Mouse (Mus musculus) myocyte (in vitro differentiated cells): Measurements from ENCODE around the gene Plau. TPM values are rescaled to one million over a fixed set of nuclear protein-coding genes. Genes with fewer than 3 reads are reported as not detected.

Experiments used
- H3K27me3 ChIP-seq: one replicate; pipeline ENCODE4 v1.6.1; 2011; ENCODE audit not compliant: control insufficient read depth, insufficient read depth, insufficient read length
- H3K36me3 ChIP-seq: one replicate; pipeline ENCODE4 v1.6.1; 2011; ENCODE audit not compliant: control insufficient read depth, insufficient read depth
- H3K4me2 ChIP-seq: one replicate; pipeline ENCODE4 v1.6.1; 2011; ENCODE audit warnings: low read depth, control low read depth
- H3K4me3 ChIP-seq: one replicate; pipeline ENCODE4 v1.5.1; 2011; ENCODE audit warnings: mild to moderate bottlenecking, control low read depth, moderate library complexity
- H3K79me2 ChIP-seq: one replicate; pipeline ENCODE4 v1.6.1; 2011; ENCODE audit not compliant: control insufficient read depth, insufficient read depth
- H3ac ChIP-seq: one replicate; pipeline ENCODE4 v1.6.1; 2011; ENCODE audit not compliant: control insufficient read depth, insufficient read length
- CEBPB ChIP-seq: IDR thresholded peaks from 2 replicates; pipeline ENCODE4 v1.6.1; 2011; ENCODE audit warnings: mild to moderate bottlenecking, moderate library complexity; ENCODE audit not compliant: poor library complexity, insufficient read depth, severe bottlenecking
- E2F4 ChIP-seq: IDR thresholded peaks from one replicate; pipeline ENCODE4 v1.6.1; 2011; ENCODE audit warnings: mild to moderate bottlenecking, control low read depth, moderate library complexity; ENCODE audit not compliant: insufficient read depth
- MAX ChIP-seq: IDR thresholded peaks from one replicate; pipeline ENCODE4 v1.6.1; 2011; ENCODE audit warnings: low read depth, mild to moderate bottlenecking, control low read depth
- MYOD1 ChIP-seq, 3 experiments: IDR thresholded peaks; one replicate each; pipeline ENCODE4 v1.6.1; 2011; ENCODE audit warnings: control low read depth in 2 of 3, low read depth in 2 of 3, mild to moderate bottlenecking in 2 of 3, moderate library complexity in 1 of 3; ENCODE audit not compliant: insufficient read length in 2 of 3, control insufficient read depth in 1 of 3
- MYOG ChIP-seq, 3 experiments: IDR thresholded peaks; one replicate each; pipeline ENCODE4 v1.6.1; 2011; ENCODE audit warnings: control low read depth in 2 of 3, low read depth in 2 of 3, mild to moderate bottlenecking in 2 of 3; ENCODE audit not compliant: insufficient read length in 2 of 3, control insufficient read depth in 1 of 3, insufficient read depth in 1 of 3
- POLR2A ChIP-seq: IDR thresholded peaks from one replicate; pipeline ENCODE4 v1.6.1; 2011; ENCODE audit warnings: low read depth, mild to moderate bottlenecking, control low read depth, moderate library complexity; ENCODE audit not compliant: insufficient read length
- POLR2AphosphoS2 ChIP-seq: IDR thresholded peaks from one replicate; pipeline ENCODE4 v1.6.1; 2011; ENCODE audit warnings: low read depth, control low read depth; ENCODE audit not compliant: insufficient read length
- REST ChIP-seq: IDR thresholded peaks from one replicate; pipeline ENCODE4 v1.6.1; 2011; ENCODE audit warnings: mild to moderate bottlenecking, control low read depth, moderate library complexity; ENCODE audit not compliant: insufficient read depth, insufficient read length
- SRF ChIP-seq: IDR thresholded peaks from one replicate; pipeline ENCODE4 v1.6.1; 2011; ENCODE audit warnings: low read depth; ENCODE audit not compliant: control insufficient read depth, insufficient read length
- TCF12 ChIP-seq: IDR thresholded peaks from one replicate; pipeline ENCODE4 v1.6.1; 2011; ENCODE audit warnings: mild to moderate bottlenecking, control low read depth; ENCODE audit not compliant: poor library complexity, insufficient read depth, severe bottlenecking
- TCF3 ChIP-seq: IDR thresholded peaks from one replicate; pipeline ENCODE4 v1.6.1; 2011; ENCODE audit warnings: low read depth, control low read depth; ENCODE audit not compliant: insufficient read length
- USF1 ChIP-seq: IDR thresholded peaks from one replicate; pipeline ENCODE4 v1.6.1; 2011; ENCODE audit warnings: low read depth, mild to moderate bottlenecking, control low read depth, moderate library complexity
- polyA plus RNA-seq: library from polyadenylated mRNA; unstranded; fragments of >200 nt; fragmentation: generic; extraction: Trizol; gene quantifications from one replicate; pipeline ENCODE4 v1.2.1, GENCODE M21; 2012; ENCODE audit warnings: missing spikeins

The Plau gene
- polyA plus RNA-seq, 1 experiment, result 40.1 TPM

- TF ChIP-seq CEBPB, result no peak
- TF ChIP-seq MYOG (IDR thresholded peaks at IDR 0.05; ENCODE audit: control insufficient read depth in 1 of 3, insufficient read depth in 1 of 3, insufficient read length in 2 of 3, low read depth in 2 of 3), result no peak
- no peak for TF ChIP-seq REST
- no peak for TF ChIP-seq SRF
- no peak for TF ChIP-seq POLR2AphosphoS2
- TF ChIP-seq TCF3, result no peak
- TF ChIP-seq E2F4, result no peak
- TF ChIP-seq USF1, result no peak
- TF ChIP-seq TCF12, result no peak
- TF ChIP-seq POLR2A, result no peak
- TF ChIP-seq MYOD1 (IDR thresholded peaks at IDR 0.05; ENCODE audit: control insufficient read depth in 1 of 3, insufficient read length in 2 of 3, low read depth in 2 of 3), result no peak
- TF ChIP-seq MAX, result no peak
- Histone ChIP-seq H3K36me3 (no peaks in the 10 kb centered on the region), H3K4me2 (no peak overlapping the region)
Observed at GRCm38 (mm10) chr14:20824517-20824916, 11.9 kb upstream of the Plau start.

GRCm38 (mm10) chr14:20825516-20825915 is 10.9 kb upstream of the Plau start:
- H3K4me3 ChIP-seq, result no peak overlapping the region
- no peaks in the 10 kb centered on the region for H3K79me2 ChIP-seq
- H3K27me3 ChIP-seq, result no peaks in the 10 kb centered on the region
- H3K4me2 ChIP-seq, result no peak overlapping the region
- H3ac ChIP-seq, result no peak overlapping the region
- H3K36me3 ChIP-seq, result no peaks in the 10 kb centered on the region
- no peak for TF ChIP-seq MYOG (IDR thresholded peaks at IDR 0.05; ENCODE audit: control insufficient read depth in 1 of 3, insufficient read depth in 1 of 3, insufficient read length in 2 of 3, low read depth in 2 of 3)
- no peak for TF ChIP-seq MYOD1 (IDR thresholded peaks at IDR 0.05; ENCODE audit: control insufficient read depth in 1 of 3, insufficient read length in 2 of 3, low read depth in 2 of 3)
- TF ChIP-seq REST, result no peak
- no peak for TF ChIP-seq E2F4
- TF ChIP-seq TCF3, result no peak
- no peak for TF ChIP-seq POLR2AphosphoS2
- TF ChIP-seq SRF, result no peak
- no peak for TF ChIP-seq TCF12
- no peak for TF ChIP-seq MAX
- no peak for TF ChIP-seq POLR2A
- TF ChIP-seq USF1, result no peak
- TF ChIP-seq CEBPB, result no peak

More at GRCm38 (mm10) chr14:20824517-20824916, 11.9 kb upstream of the Plau start:
- Histone ChIP-seq H3K27me3 (no peaks in the 10 kb centered on the region), H3K4me3 (no peak overlapping the region), H3ac (no peak overlapping the region), H3K79me2 (no peaks in the 10 kb centered on the region)

GRCm38 (mm10) chr14:20827061-20827460 is 9.4 kb upstream of the Plau start:
- Histone ChIP-seq H3K27me3 (no peaks in the 10 kb centered on the region), H3K4me3 (no peak overlapping the region), H3K36me3 (no peaks in the 10 kb centered on the region), H3K79me2 (no peaks in the 10 kb centered on the region), H3ac (no peak overlapping the region), H3K4me2 (no peak overlapping the region)
- TF ChIP-seq REST (no peak), TCF12 (no peak), MAX (no peak), TCF3 (no peak)

GRCm38 (mm10) chr14:20827491-20827890 is 9.0 kb upstream of the Plau start:
- no peak overlapping the region for H3ac ChIP-seq
- H3K27me3 ChIP-seq, result no peaks in the 10 kb centered on the region
- TF ChIP-seq MAX (no peak), CEBPB (no peak), REST (no peak), E2F4 (no peak), MYOG (IDR thresholded peaks at IDR 0.05; ENCODE audit: control insufficient read depth in 1 of 3, insufficient read depth in 1 of 3, insufficient read length in 2 of 3, low read depth in 2 of 3) (no peak), POLR2AphosphoS2 (no peak), TCF3 (no peak), USF1 (no peak), MYOD1 (IDR thresholded peaks at IDR 0.05; ENCODE audit: control insufficient read depth in 1 of 3, insufficient read length in 2 of 3, low read depth in 2 of 3) (no peak), TCF12 (no peak), SRF (no peak), POLR2A (no peak)
- no peaks in the 10 kb centered on the region for H3K36me3 ChIP-seq
- no peaks in the 10 kb centered on the region for H3K79me2 ChIP-seq
- no peak overlapping the region for H3K4me2 ChIP-seq
- no peak overlapping the region for H3K4me3 ChIP-seq

- TF ChIP-seq E2F4 (no peak), REST (no peak), CEBPB (no peak), USF1 (no peak), TCF12 (no peak), POLR2AphosphoS2 (no peak), MAX (no peak), MYOG (IDR thresholded peaks at IDR 0.05; ENCODE audit: control insufficient read depth in 1 of 3, insufficient read depth in 1 of 3, insufficient read length in 2 of 3, low read depth in 2 of 3) (no peak), SRF (no peak), POLR2A (no peak), TCF3 (no peak), MYOD1 (IDR thresholded peaks at IDR 0.05; ENCODE audit: control insufficient read depth in 1 of 3, insufficient read length in 2 of 3, low read depth in 2 of 3) (no peak)
- H3K36me3 ChIP-seq, result no peaks in the 10 kb centered on the region
- no peak overlapping the region for H3K4me3 ChIP-seq
- no peak overlapping the region for H3K4me2 ChIP-seq
- H3K79me2 ChIP-seq, result no peaks in the 10 kb centered on the region
- no peaks in the 10 kb centered on the region for H3K27me3 ChIP-seq
- no peak overlapping the region for H3ac ChIP-seq
Observed at GRCm38 (mm10) chr14:20828524-20828923, 7.9 kb upstream of the Plau start.
